Mouse (Mus musculus): Measurements from ENCODE around the gene Pard3b.

DNA sequence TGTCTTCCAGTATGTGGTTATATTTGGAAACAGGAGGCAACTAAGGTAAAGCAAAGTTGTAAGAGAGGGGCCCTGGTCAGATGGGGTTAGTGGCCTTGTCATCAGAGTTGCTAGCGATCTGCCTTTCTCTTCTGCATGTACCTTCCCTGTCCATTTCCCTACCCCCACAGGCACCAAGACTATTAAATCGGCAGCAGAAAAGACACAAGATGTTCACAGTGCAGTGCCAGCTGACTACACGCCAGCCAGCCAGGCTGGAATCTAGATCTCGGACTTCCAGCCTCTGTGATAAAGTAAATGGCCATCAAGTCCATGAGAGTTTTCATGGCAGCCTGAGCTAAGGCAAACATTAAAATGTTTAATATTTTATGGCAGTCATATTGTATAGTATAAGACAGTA, 257.4 kb downstream of the Pard3b start:
- TF ChIP-seq CTCF (IDR thresholded peaks at IDR 0.05) (no peak), POLR2A (IDR thresholded peaks at IDR 0.05; ENCODE audit: insufficient read depth, low read depth, low read length) (no peak), EP300 (IDR thresholded peaks at IDR 0.05; ENCODE audit: insufficient read depth, low read depth, low read length) (no peak)
